Comparison of ENCODE assay signal across 11 mouse cellular contexts in the genomic region with DNA sequence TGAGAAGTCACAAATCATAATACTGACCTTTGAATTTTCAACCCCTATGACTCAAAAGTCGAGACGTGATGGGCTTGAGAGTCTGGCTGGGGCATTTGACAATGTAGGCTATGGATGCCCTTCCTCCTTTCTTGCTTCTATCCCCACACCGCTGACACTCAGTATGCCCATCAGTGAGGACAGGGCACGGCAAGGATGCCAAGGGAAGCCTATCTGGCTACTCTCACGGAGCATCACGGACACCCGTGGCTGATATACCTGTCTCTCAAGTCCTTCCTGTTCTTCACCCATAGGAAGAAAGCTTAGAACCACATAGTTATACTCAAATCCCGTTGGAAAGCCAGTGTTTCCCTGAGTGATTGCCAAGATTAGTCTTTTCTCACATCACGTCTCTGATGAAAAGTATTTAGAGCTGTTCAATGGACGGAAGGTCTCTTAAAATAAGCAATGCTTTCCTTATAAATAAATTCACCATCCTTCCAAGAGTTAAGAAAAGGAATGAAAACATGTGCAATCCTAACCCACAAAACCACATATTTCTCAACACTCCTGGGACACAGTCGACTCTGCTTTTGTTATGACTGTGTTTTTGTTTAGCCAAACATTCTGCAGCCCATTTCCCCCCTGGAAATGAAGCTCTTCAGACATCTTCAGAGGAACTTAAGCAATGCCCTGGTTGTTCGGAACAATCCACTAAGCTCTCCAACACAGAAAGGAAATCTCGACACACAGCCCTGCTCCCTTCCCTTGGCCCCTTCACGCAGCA.
DNase-seq lines count a peak whose midpoint lies in the region; ATAC-seq and TF ChIP-seq lines count a peak whose summit lies in the region.
"Had no signal": no experiment of that assay in that cellular context is flagged by ENCODE, and none has a peak within 500 bp of the region (broad histone marks: within the 10 kb centered on the region; RNA-seq: fewer than 3 reads in every experiment).

No protein-coding gene starts in this region.

- H3K27ac ChIP-seq in heart, embryonic 10.5 days: no peak overlapping the region
- H3K27ac ChIP-seq in embryonic fibroblast, embryonic 13.5 days (ENCODE audit: insufficient read depth, low read length): peak overlapping the region; percentile 91
- peak overlapping the region; percentile 17; the same call in 1 of the 2 replicates for H3K27ac ChIP-seq in macrophage
- H3K27ac ChIP-seq: left cerebral cortex, adult 2 months; liver, embryonic 15.5 days had no signal

- no peaks in the 10 kb centered on the region for H3K27me3 ChIP-seq in heart, embryonic 10.5 days (ENCODE audit: insufficient read depth, poor library complexity, severe bottlenecking)
- H3K27me3 ChIP-seq in C2C12 (ENCODE audit: control insufficient read depth, insufficient read depth, insufficient read length): no peaks in the 10 kb centered on the region
- H3K27me3 ChIP-seq: liver, embryonic 15.5 days had no signal

- no peak overlapping the region for H3ac ChIP-seq in C2C12 (ENCODE audit: control insufficient read depth, insufficient read length, low read depth)

- 73% methylated on average over 14 of the region's 14 CpGs for WGBS in heart, embryonic 10.5 days
- 39% methylated on average over 14 of the region's 14 CpGs for WGBS in macrophage (ENCODE audit: missing documents)

- ATAC-seq in cerebellum, adult (ENCODE audit: insufficient number of reproducible peaks, low FRiP score, low TSS enrichment): no peak
- ATAC-seq: forebrain, embryonic 14.5 days had no signal

- H3K4me3 ChIP-seq in heart, embryonic 10.5 days: no peak overlapping the region
- H3K4me3 ChIP-seq in C2C12 (ENCODE audit: insufficient read depth, poor library complexity, severe bottlenecking) (no peak overlapping the region), macrophage (ENCODE audit: inconsistent target) (no peak overlapping the region)
- no peak overlapping the region for H3K4me3 ChIP-seq in embryonic fibroblast, embryonic 13.5 days (ENCODE audit: insufficient read depth, low read length)
- H3K4me3 ChIP-seq: left cerebral cortex, adult 2 months; liver, embryonic 15.5 days had no signal

- no peaks in the 10 kb centered on the region for H3K4me1 ChIP-seq in heart, embryonic 10.5 days
- H3K4me1 ChIP-seq in embryonic fibroblast, embryonic 13.5 days (ENCODE audit: control insufficient read depth, insufficient read depth, low read length): peaks cover 11% of the 10 kb centered on the region
- H3K4me1 ChIP-seq: liver, embryonic 15.5 days had no signal

- peak; percentile 69 to 79 for DNase-seq in heart, adult 18-20 months
- no peak for DNase-seq in heart, embryonic 10.5 days (ENCODE audit: low spot score)
- no peak for DNase-seq in left cerebral cortex, adult 9 months (ENCODE audit: low spot score in 2 of 2)
- DNase-seq in right cerebral cortex, adult 18-20 months: no peak

- H3K9me3 ChIP-seq in heart, embryonic 10.5 days: no peaks in the 10 kb centered on the region
- H3K9me3 ChIP-seq: liver, embryonic 15.5 days had no signal

- TF ChIP-seq POLR2A in embryonic fibroblast, embryonic 13.5 days (IDR thresholded peaks at IDR 0.05; ENCODE audit: low read depth, low read length): no peak

- TF ChIP-seq CTCF in C2C12 (IDR thresholded peaks at IDR 0.05; ENCODE audit: control insufficient read depth, insufficient read depth, insufficient read length): no peak
- no peak for TF ChIP-seq CTCF in embryonic fibroblast, embryonic 13.5 days (IDR thresholded peaks at IDR 0.05; ENCODE audit: borderline replicate concordance, insufficient read depth, low read length)

- H3K79me2 ChIP-seq in C2C12 (ENCODE audit: control insufficient read depth, insufficient read depth) (no peaks in the 10 kb centered on the region), macrophage (ENCODE audit: inconsistent target) (peaks cover 56% of the 10 kb centered on the region; the same call in 1 of the 2 replicates)

- no peaks in the 10 kb centered on the region for H3K36me3 ChIP-seq in heart, embryonic 10.5 days
- no peaks in the 10 kb centered on the region for H3K36me3 ChIP-seq in C2C12 (ENCODE audit: control insufficient read depth, insufficient read depth)
- peaks cover 16% of the 10 kb centered on the region for H3K36me3 ChIP-seq in macrophage (ENCODE audit: inconsistent target)
- H3K36me3 ChIP-seq: liver, embryonic 15.5 days had no signal

- no peaks in the 10 kb centered on the region for H3K79me3 ChIP-seq in C2C12 (ENCODE audit: low read depth)

TF ChIP-seq in C2C12, 6 proteins besides CTCF, POLR2A, EP300 and RAD21:
- TF ChIP-seq MYOD1 (IDR thresholded peaks at IDR 0.05; ENCODE audit: control insufficient read depth, insufficient read length, low read depth) (no peak), CEBPB (IDR thresholded peaks at IDR 0.05; ENCODE audit: low read depth) (peak; percentile 20)

Comparison
In these comparisons a context has a peak if more than half of its experiments do, and no peak if none do; other contexts are left out.
1. DNase-seq: peak in heart, adult 18-20 months (2 of 2); none in heart, embryonic 10.5 days (single experiment), left cerebral cortex, adult 9 months (0 of 2) and right cerebral cortex, adult 18-20 months (single experiment).